Mouse (Mus musculus): ENCODE results near the gene Zpbp2. TPM values are rescaled to one million over a fixed set of nuclear protein-coding genes. Genes with fewer than 3 reads are reported as not detected.
"Not testable (repeated sequence)": the region's sequence is repeated elsewhere in the genome, so short reads cannot be mapped to it uniquely, and the experiment has no call there.

The Zpbp2 gene
- polyA plus RNA-seq, 1 experiment, result 0.34 TPM

DNA sequence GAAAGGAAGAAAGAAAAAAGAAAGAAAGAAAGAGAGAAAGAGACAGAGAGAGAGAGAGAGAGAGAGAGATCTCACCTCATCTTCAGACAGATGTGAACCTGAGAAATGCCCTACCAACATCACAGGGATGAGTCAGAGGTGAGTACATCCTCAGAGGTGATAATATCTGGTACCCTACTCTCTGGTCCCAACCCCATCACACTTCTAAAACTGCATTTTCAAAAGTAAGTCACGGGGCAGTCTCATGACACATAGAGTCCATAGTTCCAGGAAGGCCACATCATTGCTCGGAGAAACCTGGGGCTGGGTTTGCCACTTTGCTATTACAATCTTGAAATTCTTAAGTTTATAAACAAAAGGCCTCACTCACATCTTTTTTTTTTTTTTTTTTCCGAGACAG, 45.1 kb downstream of the Zpbp2 start:
- DNase-seq, result no peak
- WGBS, result 68% methylated on average over 3 of the region's 3 CpGs
- Histone ChIP-seq H3K4me3 (replicated peaks; ENCODE audit: extremely low read depth, low read depth, low read length) (no peak overlapping the region), H3K4me1 (ENCODE audit: control insufficient read depth, insufficient read depth, low read length) (no peaks in the 10 kb centered on the region)
- no peak for TF ChIP-seq POLR2A (IDR thresholded peaks at IDR 0.05; ENCODE audit: borderline replicate concordance, extremely low read depth, low read depth, low read length)
- TF ChIP-seq CTCF (IDR thresholded peaks at IDR 0.05; ENCODE audit: insufficient read depth, low read length), result no peak

- H3K4me1 ChIP-seq (ENCODE audit: control insufficient read depth, insufficient read depth, low read length), result no peaks in the 10 kb centered on the region
- no peak overlapping the region for H3K4me3 ChIP-seq (replicated peaks; ENCODE audit: extremely low read depth, low read depth, low read length)
- peak; percentile 78 for TF ChIP-seq CTCF (IDR thresholded peaks at IDR 0.05; ENCODE audit: insufficient read depth, low read length)
- TF ChIP-seq POLR2A (IDR thresholded peaks at IDR 0.05; ENCODE audit: borderline replicate concordance, extremely low read depth, low read depth, low read length), result no peak
- peak; percentile 65 for DNase-seq
- 17% methylated on average over 6 of the region's 6 CpGs for WGBS
Observed at GRCm38 (mm10) chr11:98597363-98597762, 46.5 kb downstream of the Zpbp2 start.

- 72% methylated on average over 8 of the region's 8 CpGs for WGBS
- Histone ChIP-seq H3K4me3 (replicated peaks; ENCODE audit: extremely low read depth, low read depth, low read length) (no peak within 1 kb of the TSS), H3K4me1 (ENCODE audit: control insufficient read depth, insufficient read depth, low read length) (no peaks in the 10 kb centered on the region)
- no peak for DNase-seq
- TF ChIP-seq CTCF (IDR thresholded peaks at IDR 0.05; ENCODE audit: insufficient read depth, low read length) (no peak), POLR2A (IDR thresholded peaks at IDR 0.05; ENCODE audit: borderline replicate concordance, extremely low read depth, low read depth, low read length) (no peak)
Observed at GRCm38 (mm10) chr11:98597991-98598390, 47.1 kb downstream of the Zpbp2 start, which contains the start of gene Lrrc3c. Lrrc3c (plus strand) TSS chr11:98598291.

GRCm38 (mm10) chr11:98598851-98599290, 48.0 kb downstream of the Zpbp2 start:
- 44% methylated on average over 18 of the region's 18 CpGs for WGBS

GRCm38 (mm10) chr11:98599291-98599690, 48.4 kb downstream of the Zpbp2 start:
- WGBS, result 28% methylated on average over 18 of the region's 18 CpGs
- no peaks in the 10 kb centered on the region for H3K4me1 ChIP-seq (ENCODE audit: control insufficient read depth, insufficient read depth, low read length)
- TF ChIP-seq POLR2A (IDR thresholded peaks at IDR 0.05; ENCODE audit: borderline replicate concordance, extremely low read depth, low read depth, low read length), result no peak
- no peak for TF ChIP-seq CTCF (IDR thresholded peaks at IDR 0.05; ENCODE audit: insufficient read depth, low read length)
- DNase-seq, result no peak
- no peak overlapping the region for H3K4me3 ChIP-seq (replicated peaks; ENCODE audit: extremely low read depth, low read depth, low read length)

More at GRCm38 (mm10) chr11:98598851-98599290, 48.0 kb downstream of the Zpbp2 start:
- no peak for DNase-seq
- no peak for TF ChIP-seq CTCF (IDR thresholded peaks at IDR 0.05; ENCODE audit: insufficient read depth, low read length)
- TF ChIP-seq POLR2A (IDR thresholded peaks at IDR 0.05; ENCODE audit: borderline replicate concordance, extremely low read depth, low read depth, low read length), result no peak
- no peak overlapping the region for H3K4me3 ChIP-seq (replicated peaks; ENCODE audit: extremely low read depth, low read depth, low read length)
- H3K4me1 ChIP-seq (ENCODE audit: control insufficient read depth, insufficient read depth, low read length), result no peaks in the 10 kb centered on the region

- DNase-seq, result no peak
- peak overlapping the region; percentile 16 for H3K4me3 ChIP-seq (replicated peaks; ENCODE audit: extremely low read depth, low read depth, low read length)
- TF ChIP-seq CTCF (IDR thresholded peaks at IDR 0.05; ENCODE audit: insufficient read depth, low read length), result no peak
- WGBS, result 2% methylated on average over 20 of the region's 20 CpGs
- H3K4me1 ChIP-seq (ENCODE audit: control insufficient read depth, insufficient read depth, low read length), result no peaks in the 10 kb centered on the region
Observed at GRCm38 (mm10) chr11:98602090-98602690, 51.3 kb downstream of the Zpbp2 start.

- 73% methylated on average over 2 of the region's 2 CpGs for WGBS
- Histone ChIP-seq H3K4me3 (replicated peaks; ENCODE audit: extremely low read depth, low read depth, low read length) (no peak overlapping the region), H3K4me1 (ENCODE audit: control insufficient read depth, insufficient read depth, low read length) (no peaks in the 10 kb centered on the region)
- TF ChIP-seq POLR2A (IDR thresholded peaks at IDR 0.05; ENCODE audit: borderline replicate concordance, extremely low read depth, low read depth, low read length) (no peak), CTCF (IDR thresholded peaks at IDR 0.05; ENCODE audit: insufficient read depth, low read length) (no peak)
- DNase-seq, result no peak
Observed at GRCm38 (mm10) chr11:98603953-98604352, 53.1 kb downstream of the Zpbp2 start.

DNA sequence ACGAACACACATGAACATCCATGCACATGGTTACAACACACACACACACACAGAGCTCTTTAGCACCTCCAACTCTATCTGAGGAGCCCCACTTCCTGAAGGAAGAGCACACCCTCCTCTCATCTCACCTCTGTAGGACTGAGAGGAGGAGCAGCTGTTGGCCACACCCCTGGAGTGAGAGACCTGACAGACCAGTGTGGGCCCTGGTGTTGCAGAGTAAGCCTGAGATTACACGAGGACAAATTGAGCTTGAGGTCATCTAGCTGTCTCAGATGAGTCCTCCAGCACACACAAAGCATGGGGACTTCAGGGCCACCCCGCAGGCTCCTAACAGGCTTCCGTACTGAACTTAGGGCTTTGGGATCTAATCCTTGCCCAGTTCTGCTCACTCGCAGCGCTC, 54.0 kb downstream of the Zpbp2 start:
- 62% methylated on average over 6 of the region's 6 CpGs for WGBS
- not testable (repeated sequence) for H3K4me3 ChIP-seq (replicated peaks; ENCODE audit: extremely low read depth, low read depth, low read length); H3K4me1 ChIP-seq (ENCODE audit: control insufficient read depth, insufficient read depth, low read length); DNase-seq

DNA sequence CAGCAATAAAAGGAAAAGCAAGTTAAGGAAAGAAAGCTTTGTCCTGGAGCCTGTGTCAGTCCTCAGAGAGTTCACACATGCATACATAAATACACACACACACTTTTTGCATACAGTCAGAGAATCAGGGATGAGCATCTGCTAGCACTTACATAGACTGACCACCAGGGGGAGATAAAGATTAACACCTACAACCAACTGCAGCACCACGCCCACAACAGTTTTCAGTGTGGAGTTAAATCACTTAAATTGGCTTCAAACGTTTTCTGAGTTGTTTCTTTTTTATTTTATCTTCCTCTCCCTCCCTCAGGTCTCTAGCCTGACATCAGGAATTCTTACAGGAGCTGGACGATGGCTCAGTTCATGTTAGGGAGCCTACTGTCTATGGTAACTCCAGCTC, 55.9 kb downstream of the Zpbp2 start:
- TF ChIP-seq POLR2A (IDR thresholded peaks at IDR 0.05; ENCODE audit: borderline replicate concordance, extremely low read depth, low read depth, low read length), result no peak
- TF ChIP-seq CTCF (IDR thresholded peaks at IDR 0.05; ENCODE audit: insufficient read depth, low read length), result peak; percentile 31
- no peak overlapping the region for H3K4me3 ChIP-seq (replicated peaks; ENCODE audit: extremely low read depth, low read depth, low read length)
- WGBS, result 9% methylated on average over 3 of the region's 3 CpGs
- no peak for DNase-seq
- H3K4me1 ChIP-seq (ENCODE audit: control insufficient read depth, insufficient read depth, low read length), result no peaks in the 10 kb centered on the region

Other genes with a start within 250 kb of the Zpbp2 start
- not detected in 2 replicates for gene Neurod2, start 221.4 kb upstream of the Zpbp2 start, polyA plus RNA-seq (2012; rRNA removed)
- gene Ppp1r1b, start 202.7 kb upstream of the Zpbp2 start, polyA plus RNA-seq (2012; rRNA removed), result 20.0 and 22.1 TPM in 2 replicates
- gene Stard3, start 192.7 kb upstream of the Zpbp2 start, polyA plus RNA-seq (2012; rRNA removed), result 131 and 143 TPM in 2 replicates
- 73.7 and 136 TPM in 2 replicates for gene Tcap, start 167.3 kb upstream of the Zpbp2 start, polyA plus RNA-seq (2012; rRNA removed)
- 2.0 and 3.5 TPM in 2 replicates for gene Pnmt, start 164.6 kb upstream of the Zpbp2 start, polyA plus RNA-seq (2012; rRNA removed)
- 26.6 and 28.1 TPM in 2 replicates for gene Pgap3, start 150.6 kb upstream of the Zpbp2 start, polyA plus RNA-seq (2012; rRNA removed)
- gene Erbb2, start 138.6 kb upstream of the Zpbp2 start, polyA plus RNA-seq (2012; rRNA removed), result 31.7 and 33.8 TPM in 2 replicates
- gene Mien1, start 112.1 kb upstream of the Zpbp2 start, polyA plus RNA-seq (2012; rRNA removed), result 44.8 and 58.0 TPM in 2 replicates
- gene Grb7, start 104.7 kb upstream of the Zpbp2 start, polyA plus RNA-seq (2012; rRNA removed), result 48.0 and 48.9 TPM in 2 replicates
- gene Ikzf3, start 5.1 kb upstream of the Zpbp2 start, polyA plus RNA-seq (2012; rRNA removed), result 6.4 and 10.1 TPM in 2 replicates
- gene Ormdl3, start 36.3 kb downstream of the Zpbp2 start, polyA plus RNA-seq (2012; rRNA removed), result 55.6 and 56.7 TPM in 2 replicates
- not detected in 2 replicates for gene Lrrc3c, start 47.2 kb downstream of the Zpbp2 start, polyA plus RNA-seq (2012; rRNA removed)
- gene Gm12355, start 74.6 kb downstream of the Zpbp2 start, polyA plus RNA-seq (2012; rRNA removed), result not detected in 2 replicates
- gene Gsdma3, start 75.3 kb downstream of the Zpbp2 start, polyA plus RNA-seq (2012; rRNA removed), result not detected in 2 replicates
- not detected in 2 replicates for gene Gsdma2, start 95.7 kb downstream of the Zpbp2 start, polyA plus RNA-seq (2012; rRNA removed)
- 11.5 TPM in 1 of 2 replicates, not detected in the other for gene Gsdma, start 113.3 kb downstream of the Zpbp2 start, polyA plus RNA-seq (2012; rRNA removed)
- gene Psmd3, start 131.5 kb downstream of the Zpbp2 start, polyA plus RNA-seq (2012; rRNA removed), result 136 and 156 TPM in 2 replicates
- gene Csf3, start 150.2 kb downstream of the Zpbp2 start, polyA plus RNA-seq (2012; rRNA removed), result not detected in 2 replicates
- 45.0 and 55.1 TPM in 2 replicates for gene Med24, start 178.3 kb downstream of the Zpbp2 start, polyA plus RNA-seq (2012; rRNA removed)
- 142 and 159 TPM in 2 replicates for gene Thra, start 189.5 kb downstream of the Zpbp2 start, polyA plus RNA-seq (2012; rRNA removed)
- gene Nr1d1, start 224.2 kb downstream of the Zpbp2 start, polyA plus RNA-seq (2012; rRNA removed), result 213 and 329 TPM in 2 replicates
- gene Msl1, start 244.4 kb downstream of the Zpbp2 start, polyA plus RNA-seq (2012; rRNA removed), result 39.0 and 54.3 TPM in 2 replicates

Measured in lung, adult 2 months (tissue).